Mouse (Mus musculus) cortical plate, adult 2 months (tissue): ENCODE data around the gene Ascc1.

Experiments used
- CTCF ChIP-seq: fragments of 200-500 bp; IDR thresholded peaks from 2 replicates; pipeline ENCODE4 v1.5.1; 2011; ENCODE audit warnings: mild to moderate bottlenecking, control low read depth, low read length; ENCODE audit not compliant: insufficient read depth; ENCODE audit errors: extremely low read depth
- POLR2A ChIP-seq: fragments of 200-500 bp; IDR thresholded peaks from 2 replicates; pipeline ENCODE4 v1.6.1; 2011; ENCODE audit warnings: mild to moderate bottlenecking, low read length, control low read depth; ENCODE audit not compliant: insufficient read depth; ENCODE audit errors: extremely low read depth

GRCm38 (mm10) chr10:59970450-59971062, 32.0 kb upstream of the Ascc1 start:
- no peak for TF ChIP-seq POLR2A
- no peak for TF ChIP-seq CTCF
